Mouse (Mus musculus) retina, adult 2 months (tissue): Measurements from ENCODE around the gene Lrit2.

ENCODE experiments used
- DNase-seq: peaks from one replicate; pipeline ENCODE4 v3.0.0-alpha.2; 2012; ENCODE audit warnings: low read depth, low spot score

Gene Lrit2

DNA sequence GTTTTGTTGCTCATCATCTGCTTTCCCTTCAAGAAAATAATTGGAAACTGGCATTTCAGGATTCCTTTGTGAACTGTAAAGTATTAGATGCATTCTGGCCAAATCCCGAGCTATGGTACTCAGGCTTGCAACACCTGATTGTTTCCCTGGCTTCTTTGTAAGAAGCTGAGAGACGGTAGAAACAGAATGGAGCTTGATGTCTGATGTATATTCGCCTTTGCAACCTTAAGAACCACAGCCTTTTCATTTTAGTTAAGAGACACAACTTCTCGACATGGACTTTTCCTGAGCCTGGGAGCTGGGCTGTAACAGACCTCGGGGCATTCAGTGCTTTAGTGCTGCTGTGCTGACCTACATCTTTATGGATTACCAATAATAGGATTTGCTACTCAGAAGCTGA lies at the start of gene Lrit2:
TSS of gene Lrit2 (plus strand) at position 301 of the 400 bp plus-strand sequence.
- DNase-seq, result peak; percentile 65

DNA sequence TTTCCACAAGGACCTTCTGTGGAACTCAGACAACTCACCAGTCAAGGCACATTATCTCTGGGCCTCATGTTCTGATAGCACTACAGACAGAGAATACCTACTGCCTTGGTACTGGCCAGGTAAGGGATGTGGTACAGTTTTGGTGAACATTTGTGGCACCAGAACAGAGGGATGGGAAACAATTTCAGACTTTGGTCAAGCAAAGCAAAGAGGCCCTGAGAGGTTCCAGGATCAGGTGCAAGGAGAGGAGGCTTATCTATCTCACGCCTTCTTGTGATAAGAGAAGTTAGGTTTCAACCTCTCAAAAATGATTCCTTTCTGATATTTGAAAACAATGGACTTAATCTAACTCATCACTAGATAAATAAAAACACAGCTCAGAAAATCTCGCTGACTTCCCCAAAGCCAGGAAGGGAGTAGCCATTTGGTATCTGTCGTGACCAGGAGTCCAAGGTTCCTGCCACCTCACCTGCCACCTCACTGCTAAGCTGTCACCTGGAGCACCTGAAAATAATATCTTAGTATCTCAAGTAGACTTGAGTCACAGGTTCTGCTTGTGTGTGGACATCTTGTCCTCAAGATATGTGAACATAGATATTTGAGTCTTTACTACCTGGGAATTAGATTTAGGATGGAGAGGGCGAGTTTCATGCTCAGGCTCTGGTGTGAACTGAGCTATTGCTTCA lies 40.3 kb upstream of the Lrit2 start:
- DNase-seq, result no peak

DNA sequence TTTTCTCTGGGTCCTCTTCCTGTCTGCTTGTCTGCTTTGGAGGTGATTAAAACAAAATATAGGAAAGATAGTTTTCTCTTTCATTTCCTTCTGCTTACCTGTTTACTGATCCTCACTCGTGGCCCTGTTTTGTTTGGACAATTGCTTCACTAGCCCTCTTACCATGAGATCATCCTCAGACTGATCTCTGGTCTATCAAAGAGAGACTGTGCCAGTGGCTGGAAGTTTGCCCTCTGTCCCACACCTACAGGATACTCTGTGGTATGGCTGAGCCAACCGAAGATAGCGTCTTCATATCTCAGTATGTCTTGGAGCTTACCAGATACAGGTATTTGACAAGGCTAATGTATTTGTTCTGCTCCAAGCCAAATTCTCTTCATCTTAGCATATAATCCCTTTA lies 39.8 kb upstream of the Lrit2 start:
- DNase-seq, result no peak

DNA sequence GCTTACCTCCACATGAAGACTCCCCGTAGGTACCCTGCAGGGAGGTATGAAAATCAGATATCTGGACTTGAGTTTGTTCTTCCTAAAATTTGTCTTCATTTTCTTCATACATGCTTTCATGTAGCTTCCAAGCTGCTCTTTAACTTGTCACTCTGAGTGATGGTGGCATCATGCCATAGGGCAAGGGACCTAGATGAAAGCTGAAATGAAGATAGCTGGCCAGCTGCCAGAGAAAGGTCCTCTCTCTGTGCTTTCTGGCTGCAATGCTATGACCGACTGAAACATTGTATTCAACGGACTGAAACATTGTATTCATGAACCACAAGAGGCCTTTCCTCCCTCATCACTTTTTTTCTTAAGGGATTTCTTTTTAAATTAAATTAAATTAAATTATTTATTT lies 39.2 kb upstream of the Lrit2 start:
- DNase-seq, result no peak

DNA sequence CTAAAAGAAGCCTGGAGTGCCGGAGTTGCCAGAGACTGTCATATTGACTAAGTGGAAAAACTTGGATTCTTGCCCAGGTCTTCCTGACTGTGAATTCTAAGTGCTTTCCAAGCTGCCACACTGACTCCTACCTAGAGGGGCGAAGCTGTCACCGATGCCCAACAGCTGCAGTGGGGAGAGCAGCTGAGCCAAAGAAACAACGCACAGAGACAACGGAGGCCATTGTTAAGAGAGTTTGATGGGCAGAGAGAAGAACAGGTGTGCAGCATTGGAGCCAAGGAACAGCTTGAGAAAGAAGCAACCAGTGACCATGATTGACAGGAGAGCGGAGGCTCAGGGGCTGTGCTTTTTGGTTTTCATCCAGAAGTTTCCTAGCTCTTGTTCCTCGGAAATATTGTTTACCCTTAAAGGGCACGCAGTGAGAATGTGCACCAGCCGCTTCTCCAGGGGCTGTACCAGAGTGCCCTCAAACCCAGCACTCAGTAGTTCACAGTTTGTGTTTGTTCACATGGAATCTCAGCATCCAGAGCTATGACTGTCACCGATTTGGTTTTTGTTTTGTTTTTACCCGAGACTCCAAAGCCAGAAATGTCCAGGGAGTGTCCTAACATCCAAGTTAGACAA lies 35.1 kb upstream of the Lrit2 start:
- no peak for DNase-seq

DNA sequence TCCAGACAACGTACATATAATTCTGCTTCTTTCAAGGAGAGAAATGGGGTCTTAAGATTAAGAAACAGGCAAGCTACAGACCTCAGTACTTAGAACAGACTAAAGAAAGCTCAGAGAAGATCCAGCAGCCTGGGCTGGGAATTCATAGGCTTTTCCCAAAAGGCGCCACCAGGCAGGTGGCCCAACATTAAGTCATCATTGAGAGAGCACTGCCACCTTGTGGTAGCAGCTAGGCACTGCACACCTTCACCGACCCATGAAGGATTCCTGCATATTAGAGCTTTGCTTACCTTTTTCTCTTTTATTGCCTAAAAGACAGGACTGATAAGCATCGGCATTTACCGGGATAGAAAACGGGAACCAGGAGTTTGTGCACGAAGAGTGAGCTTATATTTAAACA lies 34.5 kb upstream of the Lrit2 start:
- peak; percentile 61 for DNase-seq

DNA sequence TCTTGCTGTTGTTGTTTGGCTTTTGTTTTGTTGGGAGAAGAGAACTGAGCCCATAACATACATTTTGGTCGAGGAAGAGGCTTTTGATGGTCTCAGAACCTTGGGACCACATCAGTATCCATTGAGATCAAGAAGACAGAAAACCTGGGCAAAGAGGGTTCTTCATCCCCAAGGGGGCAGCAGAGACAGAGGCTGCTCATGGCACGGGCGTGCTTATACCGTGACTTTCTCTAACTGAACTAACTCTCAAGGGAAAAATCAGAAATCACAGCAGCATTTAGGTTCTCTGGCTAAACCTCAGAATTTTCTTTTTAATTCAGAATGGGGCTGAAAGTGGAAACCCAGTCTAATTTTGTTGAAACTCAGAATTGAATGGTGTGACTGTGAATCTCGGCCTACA lies 33.3 kb upstream of the Lrit2 start:
- no peak for DNase-seq

DNA sequence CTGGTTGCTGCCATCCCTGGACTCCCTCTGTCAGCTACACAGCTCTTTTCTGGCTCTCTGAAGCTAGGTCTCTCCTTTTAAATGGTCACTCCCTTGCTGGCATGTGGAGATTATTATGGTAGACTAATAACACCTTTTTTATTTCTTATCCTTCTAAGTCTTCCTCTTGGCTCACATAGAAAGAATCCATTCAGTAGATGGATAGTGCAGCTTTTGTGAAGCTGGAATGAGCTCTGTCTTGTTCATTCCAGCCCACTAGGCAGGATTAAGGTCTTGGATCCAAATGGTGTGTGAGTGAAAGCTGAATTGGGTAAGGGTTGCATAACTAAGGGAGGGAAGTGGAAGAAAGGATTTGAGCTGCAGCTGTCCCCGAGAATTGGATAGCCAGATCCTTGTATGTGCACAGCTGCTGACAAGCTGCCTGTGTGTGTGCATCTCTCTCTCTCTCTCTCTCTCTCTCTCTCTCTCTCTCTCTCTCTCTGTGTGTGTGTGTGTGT lies 18.8 kb upstream of the Lrit2 start, which contains the start of gene Rgr:
TSS of gene Rgr (minus strand) at position 51 of the 497 bp plus-strand sequence.
- no peak for DNase-seq

DNA sequence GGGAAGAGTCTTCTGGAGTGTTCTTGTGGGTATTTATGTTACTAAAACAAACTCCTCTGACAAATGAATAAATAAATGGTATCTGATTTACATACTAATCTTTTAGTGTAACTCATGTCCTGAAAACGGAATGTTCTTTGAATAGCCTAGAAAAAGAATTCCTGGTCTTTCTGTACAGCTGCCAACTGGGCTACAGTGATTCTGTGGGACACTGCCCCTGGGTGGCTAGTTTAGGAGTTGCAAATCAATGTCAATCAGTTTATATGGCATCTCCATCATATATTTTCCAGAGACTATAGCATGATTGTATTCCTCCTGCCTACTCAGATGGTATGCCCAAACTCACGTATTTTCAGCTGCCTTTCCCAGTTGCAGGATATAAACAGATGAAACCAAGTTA lies 2.9 kb upstream of the Lrit2 start:
- DNase-seq, result no peak

DNA sequence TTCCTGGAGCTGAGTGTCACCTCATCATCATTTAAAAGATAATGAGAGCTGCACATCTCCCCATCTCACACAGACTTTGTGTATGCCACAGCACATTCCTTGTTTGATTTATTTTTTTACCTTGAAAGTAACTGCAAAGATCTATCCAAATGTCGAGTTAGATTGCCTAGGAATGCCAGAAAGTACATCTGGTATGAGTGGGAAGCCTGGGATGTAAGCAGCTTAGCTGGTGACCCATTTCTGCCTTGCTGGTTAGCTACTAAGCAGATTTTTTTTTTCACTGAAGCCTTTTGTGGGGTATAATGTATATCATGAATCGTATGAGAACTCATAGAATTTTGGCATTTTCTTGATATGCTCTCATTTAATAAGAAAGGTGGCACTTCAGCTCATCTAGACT lies 1.1 kb upstream of the Lrit2 start:
- no peak for DNase-seq

DNA sequence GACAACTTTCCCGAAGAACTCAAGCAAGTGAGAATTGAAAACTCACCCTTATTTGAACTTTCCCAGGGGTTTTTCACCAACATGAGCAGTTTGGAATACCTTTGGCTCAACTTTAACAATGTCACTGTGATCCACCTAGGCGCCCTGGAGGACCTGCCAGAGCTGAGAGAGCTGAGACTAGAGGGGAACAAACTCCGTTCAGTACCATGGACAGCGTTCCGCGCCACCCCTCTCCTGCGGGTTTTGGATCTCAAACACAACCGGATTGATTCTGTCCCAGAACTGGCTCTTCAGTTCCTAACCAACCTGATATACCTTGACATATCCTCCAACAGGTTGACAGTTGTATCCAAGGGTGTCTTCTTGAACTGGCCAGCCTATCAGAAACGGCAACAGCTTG lies 787 bp downstream of the Lrit2 start:
- no peak for DNase-seq

DNA sequence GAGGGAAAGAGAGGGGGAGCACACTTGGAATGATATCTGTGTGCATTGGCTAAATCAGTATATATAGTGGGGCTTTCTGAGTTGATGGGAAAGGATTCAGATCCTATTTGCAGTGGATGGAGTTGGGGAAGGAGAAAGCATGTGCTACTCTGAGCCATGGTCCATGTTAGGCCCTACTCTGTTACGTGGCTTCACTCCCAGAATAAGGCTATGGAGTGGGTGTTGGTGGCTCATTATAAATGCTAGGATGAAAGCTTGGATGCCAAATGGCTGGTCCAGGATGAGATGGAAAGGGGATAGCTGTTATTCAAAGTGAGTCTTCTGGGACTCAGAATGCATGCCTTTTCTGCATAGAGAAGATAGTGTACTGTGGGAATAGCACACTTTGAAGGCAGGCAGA lies 13.0 kb downstream of the Lrit2 start:
- DNase-seq, result no peak

DNA sequence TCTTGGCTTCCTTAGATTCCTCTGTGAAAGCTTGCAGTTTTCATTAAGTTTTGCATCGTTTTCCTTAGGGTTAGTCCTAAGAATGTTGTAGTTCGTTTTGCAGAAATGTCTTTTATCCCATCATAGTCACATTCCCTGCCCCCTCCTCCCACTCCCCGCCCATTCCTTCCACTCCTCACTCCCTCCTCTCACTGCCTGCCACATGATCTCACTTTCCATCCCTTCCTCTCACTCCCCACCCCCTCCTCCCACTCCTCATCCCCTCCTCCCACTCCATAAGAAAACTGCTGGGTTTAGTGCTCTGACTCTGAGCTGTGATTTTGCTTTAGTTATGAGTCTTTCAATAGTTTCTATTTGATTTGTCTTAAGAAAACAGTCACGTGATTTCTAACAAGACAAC lies 16.0 kb downstream of the Lrit2 start:
- no peak for DNase-seq

DNA sequence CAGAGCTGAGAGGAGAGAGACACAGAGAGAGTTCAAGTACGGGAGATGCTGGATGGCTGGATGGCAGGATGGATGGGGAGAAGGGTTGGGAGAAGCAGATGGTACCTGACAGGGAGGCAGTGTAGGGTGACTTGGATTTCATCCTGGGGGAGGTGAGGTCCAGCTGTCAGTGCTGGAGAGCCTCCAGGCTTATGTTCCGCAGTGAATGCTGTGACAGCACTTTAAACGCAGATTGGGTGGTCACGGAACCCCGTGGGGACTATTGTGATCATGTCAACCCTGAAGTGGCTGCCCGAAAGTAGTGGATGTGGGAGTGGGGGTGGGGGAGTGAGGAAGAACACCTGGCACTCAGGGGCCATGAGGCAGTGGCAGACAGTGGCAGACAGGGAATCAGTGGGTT lies 26.7 kb downstream of the Lrit2 start:
- DNase-seq, result no peak

DNA sequence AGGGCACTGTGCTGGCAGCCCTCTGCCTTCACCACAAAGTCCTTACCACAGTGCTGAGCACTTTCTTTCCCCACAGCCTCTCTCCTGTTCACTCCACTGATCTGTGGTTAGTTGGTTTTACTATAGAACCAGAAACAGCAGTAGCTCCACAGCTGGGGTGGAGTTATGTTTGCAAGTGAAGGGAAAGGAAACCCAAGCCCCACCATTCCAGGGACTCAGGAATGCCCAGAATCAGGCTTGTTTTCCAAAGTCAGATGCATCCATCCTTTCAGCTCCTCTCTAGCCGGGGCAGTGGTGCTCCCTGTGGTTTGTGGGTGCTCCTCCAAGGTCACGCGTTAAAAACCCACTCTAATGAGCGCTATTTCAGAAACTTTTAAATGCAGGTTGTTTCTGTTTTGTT lies 27.8 kb downstream of the Lrit2 start:
- DNase-seq, result no peak

DNA sequence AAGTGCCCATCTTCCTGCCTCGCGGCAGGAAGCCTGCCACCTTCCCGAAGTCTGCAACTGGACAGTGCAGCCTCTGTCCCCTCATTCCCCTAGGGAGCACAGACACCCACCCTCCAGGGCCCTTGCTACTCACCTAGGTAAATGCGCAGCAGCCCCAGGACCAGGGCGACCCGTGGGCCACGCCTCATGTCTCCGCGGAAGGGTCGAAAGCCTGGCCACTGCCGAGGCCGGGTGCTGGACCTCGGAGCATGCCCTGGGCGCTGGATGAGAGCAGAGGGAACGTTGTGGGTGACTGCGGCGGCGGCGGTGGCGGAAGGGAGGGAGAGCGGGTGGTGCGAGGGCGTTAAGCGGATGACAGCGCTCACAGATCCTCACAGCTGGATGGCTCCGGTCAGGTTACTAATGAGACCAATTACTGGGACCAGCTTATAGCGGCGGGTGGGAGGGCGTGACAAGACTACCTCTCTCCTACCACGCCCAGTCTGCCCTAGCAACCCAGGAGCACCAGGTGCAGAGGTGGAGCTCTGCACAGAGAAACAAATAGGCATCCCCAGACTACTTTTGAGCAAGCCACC lies 30.3 kb downstream of the Lrit2 start, which contains the start of gene Cdhr1:
TSS of gene Cdhr1 (minus strand) at position 392 of the 575 bp plus-strand sequence.
- DNase-seq, result peak; percentile 84

DNA sequence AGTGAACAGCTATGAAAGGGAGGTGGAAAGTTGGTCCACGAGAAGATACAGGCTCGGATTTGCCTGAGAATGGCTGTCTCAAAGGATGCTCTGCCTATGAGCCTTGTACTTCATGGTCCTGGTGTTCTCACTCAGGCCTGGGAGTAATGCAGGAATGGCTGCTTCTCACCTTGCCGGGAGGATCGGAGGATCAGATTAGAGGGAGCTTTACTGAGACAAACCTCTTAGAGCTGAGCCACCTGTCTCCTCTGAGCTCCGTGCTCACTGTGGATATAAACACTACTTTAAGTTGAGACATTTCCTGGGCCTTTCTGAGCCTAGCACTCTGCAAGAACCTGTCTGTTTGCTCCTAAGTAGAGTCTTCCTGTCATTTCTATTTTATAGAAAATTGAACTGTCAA lies 33.8 kb downstream of the Lrit2 start:
- DNase-seq, result peak; percentile 77

DNA sequence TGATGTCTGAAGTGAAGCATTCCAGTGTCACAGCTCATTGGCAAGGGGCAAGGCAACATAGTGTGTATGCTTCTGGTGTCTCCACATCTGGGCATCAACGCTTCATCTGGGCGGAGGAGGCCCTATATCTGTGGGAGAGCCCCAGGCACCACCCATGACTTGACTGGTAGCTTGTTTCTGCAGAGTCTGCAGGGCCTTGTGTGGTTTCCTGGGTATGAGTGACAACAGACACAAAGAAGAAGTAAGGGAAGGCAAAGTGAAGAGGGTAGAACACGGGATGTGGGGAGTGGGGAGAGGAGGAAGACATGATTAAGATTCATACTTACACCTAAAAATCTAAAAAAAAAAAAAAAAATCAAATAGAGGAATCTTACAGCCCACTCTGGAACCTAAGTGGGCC lies 34.8 kb downstream of the Lrit2 start:
- DNase-seq, result no peak

DNA sequence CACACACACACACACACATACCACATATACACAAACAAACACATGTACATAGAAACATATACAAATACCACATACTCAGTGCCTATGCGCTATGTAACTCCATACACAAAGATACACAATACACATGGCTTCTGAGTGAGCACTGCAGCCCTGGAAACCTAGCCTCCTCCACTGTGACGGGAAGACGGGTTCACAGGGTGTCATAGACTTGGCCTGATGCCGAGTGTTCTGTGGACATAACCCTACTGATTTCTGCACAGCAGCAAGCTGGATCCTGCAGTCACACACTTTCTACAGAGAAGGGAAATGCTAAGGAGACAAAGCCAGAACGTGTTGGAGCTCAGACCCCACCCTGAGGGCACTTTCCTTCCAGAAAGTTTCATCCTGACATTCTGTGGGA lies 37.0 kb downstream of the Lrit2 start:
- no peak for DNase-seq

DNA sequence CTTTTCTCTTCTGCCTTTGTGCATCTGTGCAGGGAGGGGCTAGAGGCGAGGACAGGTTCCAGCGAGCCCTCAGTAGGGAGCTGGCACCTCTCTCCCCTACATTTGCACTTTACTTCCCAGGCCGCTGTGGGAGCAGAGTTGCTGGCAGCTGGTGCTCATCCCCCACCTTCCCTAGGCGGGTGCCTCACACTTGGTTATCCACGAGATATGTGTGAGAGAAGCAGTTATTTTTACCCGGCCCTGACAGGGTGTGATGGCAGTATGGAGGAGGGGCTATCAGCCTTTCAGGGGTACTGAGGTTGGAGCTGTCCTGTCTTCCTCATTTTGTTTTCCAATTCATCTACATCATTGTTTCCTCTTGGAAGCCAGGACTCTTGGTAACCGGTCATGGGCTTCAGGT lies 38.1 kb downstream of the Lrit2 start:
- no peak for DNase-seq

DNA sequence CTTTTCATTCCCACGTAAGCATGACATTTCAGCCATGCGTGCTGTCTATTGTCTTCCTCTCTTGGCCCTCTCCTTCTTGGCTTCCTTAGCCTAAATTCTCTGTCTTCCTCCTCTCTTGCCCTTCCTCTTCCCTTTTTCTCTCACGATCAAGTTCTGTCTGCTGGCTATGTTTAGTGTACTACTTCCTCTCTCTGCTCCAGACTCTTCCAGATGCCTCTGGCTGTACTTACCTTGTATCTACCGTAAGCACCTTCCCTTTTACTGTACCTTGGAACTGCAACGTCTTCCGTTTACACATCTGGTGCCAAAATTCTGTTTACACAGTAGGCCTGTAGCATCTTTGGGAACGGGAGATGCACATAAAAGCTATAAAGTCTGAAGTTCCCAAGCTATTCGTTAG lies 41.7 kb downstream of the Lrit2 start:
- DNase-seq, result no peak

DNA sequence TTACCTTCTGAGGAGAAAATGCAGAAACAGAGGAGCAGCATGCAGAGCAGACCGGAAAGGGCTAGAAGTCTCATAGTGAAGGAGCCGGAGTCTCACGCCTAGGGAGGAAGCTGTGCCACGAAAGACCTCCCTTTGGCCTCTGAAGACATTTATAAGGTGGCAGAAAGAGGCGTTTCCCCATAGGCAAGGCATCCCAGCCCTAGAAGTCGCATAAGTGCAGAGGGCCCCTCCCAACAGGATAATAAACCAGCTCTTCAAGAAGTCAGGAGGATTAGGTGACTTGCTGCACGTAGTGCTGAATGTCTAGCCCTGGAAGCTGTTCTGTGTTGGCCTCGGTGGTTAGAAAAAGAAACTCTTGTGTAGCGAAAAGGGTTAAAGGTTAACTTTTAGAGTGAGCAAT lies 42.2 kb downstream of the Lrit2 start:
- no peak for DNase-seq

DNA sequence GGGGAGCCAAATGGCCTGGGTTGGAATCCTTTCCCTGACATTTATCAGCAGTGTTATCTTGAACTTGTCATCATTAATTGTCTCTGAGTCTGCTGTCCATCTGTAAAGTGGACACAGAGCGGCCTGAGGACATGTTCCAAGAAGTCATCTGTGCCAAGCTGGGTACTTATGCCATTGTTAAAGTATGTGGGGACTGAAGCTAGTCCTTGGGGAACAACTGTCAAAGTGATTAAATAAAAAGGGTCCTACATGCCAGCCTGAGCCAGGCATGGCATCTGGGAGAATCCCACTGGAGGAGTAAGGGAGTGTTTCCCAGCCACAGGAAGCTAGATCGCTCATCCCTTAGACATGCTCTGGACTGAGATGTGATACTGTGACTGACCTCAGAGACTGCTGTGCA lies 42.7 kb downstream of the Lrit2 start:
- no peak for DNase-seq
